Mouse (Mus musculus): ENCODE results near the gene Stap2.

Stap2 gene

GRCm38 (mm10) chr17:56024476-56024875, 19.1 kb upstream of the Stap2 start:
- 32% methylated on average over 2 of the region's 2 CpGs for WGBS

- 80% methylated on average over 5 of the region's 5 CpGs for WGBS
Observed at GRCm38 (mm10) chr17:56023386-56023785, 18.0 kb upstream of the Stap2 start.

DNA sequence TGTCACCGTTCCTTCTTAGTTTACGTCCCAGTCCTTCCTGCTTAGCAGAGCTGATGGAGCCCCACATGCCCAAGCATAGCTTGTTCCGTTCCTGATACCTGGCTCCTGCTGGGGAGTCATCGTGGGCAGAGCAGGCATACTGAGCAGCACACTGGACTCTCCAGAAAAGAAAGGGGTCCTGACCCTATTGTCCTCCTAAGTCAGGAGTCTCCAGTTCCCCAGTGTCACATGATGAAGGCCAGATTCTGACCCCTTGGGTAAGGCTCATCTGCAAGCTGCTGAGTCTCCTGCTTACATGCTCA, 17.6 kb upstream of the Stap2 start:
- WGBS: 64% methylated on average over 4 of the region's 4 CpGs

GRCm38 (mm10) chr17:56022131-56022988, 17.0 kb upstream of the Stap2 start:
- WGBS: 78% methylated on average over 2 of the region's 2 CpGs

DNA sequence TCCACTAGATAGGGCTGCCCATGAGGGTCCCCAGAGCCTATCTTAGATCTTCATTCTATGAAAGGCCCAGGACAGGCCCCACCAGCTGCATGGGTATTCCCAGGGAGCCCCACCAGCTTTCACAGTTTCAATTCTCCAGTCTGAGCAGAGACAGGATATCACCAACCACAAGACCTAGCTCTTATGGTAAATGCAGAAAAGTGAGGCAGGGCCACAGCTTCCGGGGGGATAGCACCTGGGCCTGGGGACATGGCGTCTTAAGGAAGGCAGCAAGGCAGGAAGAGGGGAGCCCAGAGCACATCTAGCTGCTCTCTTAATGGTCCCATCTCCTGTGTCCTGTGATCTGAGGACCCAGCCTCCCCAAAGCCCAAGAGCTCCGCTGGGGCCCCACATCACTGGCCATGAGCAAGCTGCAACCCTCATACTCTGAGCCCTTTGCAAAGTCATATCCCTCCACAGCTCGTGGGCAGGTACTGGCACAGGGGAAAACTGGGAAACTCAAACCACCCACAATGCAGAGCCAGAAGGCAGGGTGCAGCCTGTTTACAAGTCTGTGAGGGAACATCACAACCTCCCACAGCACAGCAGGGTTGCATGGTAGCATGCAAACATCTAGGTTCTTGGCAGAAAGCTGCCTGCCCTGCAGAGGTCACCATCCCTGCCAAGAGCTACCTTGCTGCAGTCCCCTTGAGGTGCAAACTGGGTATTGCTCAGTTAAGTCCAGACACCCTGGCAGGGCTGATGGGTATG, 16.0 kb upstream of the Stap2 start:
- WGBS: 59% methylated on average over 4 of the region's 4 CpGs

GRCm38 (mm10) chr17:56020400-56021084, 15.2 kb upstream of the Stap2 start:
- 85% methylated on average over 6 of the region's 6 CpGs for whole genome bisulfite sequencing

GRCm38 (mm10) chr17:56018347-56019131, 13.2 kb upstream of the Stap2 start:
- 59% methylated on average over 20 of the region's 20 CpGs for WGBS

DNA sequence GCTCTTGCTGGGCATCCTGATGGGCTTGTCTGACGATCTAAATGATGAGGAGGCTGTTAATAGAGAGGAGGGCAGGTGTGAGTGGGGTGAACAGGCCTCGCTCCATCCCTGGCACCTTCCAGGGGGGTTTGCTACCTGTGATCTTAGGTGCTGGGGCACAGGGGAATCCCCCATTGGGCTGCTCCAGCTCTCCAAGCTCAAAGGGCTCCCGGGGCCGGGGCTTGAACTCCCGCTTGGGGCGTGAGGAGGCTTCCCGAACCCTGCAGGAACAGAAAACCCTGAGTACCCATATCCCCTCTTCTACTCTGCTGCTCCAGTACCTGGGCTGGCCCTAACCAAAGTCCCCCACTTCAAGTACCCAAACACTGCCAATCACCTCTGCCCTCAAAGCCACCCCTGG, 12.5 kb upstream of the Stap2 start:
- 75% methylated on average over 7 of the region's 7 CpGs for WGBS

DNA sequence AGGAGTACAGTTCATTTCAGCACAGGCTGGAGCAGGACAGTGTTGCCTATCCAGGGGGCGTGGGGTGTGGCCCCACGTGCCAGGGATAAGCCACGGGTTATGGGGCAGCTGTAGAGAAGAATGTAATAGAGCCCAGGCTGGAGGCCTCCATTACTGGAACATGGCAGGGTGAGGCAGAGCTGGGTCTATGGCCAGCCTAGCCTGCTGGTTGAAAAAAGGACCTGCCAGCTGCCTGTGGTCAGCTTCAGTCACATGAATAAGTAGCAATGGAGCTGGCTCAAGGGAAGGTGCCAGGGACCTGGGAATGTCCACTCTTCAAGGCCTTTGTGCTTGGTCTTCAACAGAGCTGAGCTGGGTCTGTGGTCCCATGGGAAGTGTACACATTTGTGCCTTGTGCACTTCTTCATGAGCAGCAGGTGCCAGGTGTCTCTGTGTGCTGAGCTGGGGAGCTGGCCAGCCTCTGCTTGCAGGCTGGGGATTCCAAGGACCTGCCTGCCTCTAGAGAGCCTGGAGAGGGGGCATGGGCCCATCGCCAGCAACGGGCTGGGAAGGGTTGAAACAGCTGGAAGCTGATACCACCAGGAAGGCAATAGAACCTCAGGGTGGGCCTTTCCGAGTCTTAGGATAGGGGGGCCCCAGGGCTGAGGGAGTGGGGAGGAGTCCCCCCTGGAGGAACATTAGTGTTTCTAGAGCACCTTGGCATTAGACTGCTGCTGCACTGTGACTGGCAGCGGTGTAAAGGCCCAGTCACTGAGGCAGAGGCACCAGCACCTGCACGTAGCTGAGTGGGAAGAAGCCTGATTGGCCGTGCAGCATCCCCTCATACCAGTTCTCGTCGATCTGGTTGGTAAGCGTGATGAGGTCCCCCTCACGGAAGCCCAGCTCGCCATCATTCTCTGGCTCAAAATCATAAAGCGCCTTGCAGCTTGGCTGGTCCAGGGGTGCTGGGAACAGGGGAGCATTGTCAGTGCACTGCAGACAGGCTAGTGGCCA, 11.7 kb upstream of the Stap2 start:
- 51% methylated on average over 15 of the region's 15 CpGs for WGBS

GRCm38 (mm10) chr17:56016382-56016781, 11.0 kb upstream of the Stap2 start:
- WGBS: 82% methylated on average over 8 of the region's 8 CpGs

DNA sequence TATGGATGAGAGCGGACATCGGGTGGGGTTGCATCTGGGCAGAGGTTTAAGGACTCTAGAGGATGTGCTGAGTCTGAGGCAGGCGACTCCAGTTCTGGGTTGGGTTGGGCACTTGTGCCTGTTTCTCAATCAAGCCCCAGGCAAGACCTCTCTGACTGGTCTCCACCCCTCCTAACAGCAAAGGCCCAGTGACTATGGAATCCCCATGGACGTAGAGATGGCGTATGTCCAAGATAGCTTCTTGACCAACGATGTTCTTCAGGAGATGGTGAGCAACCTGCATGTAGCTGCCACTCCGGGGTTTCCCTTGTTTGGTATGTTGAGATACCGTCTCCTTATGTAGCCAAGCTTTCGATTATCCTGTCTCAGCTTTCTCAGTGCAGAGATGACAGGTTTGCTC, 9.9 kb upstream of the Stap2 start:
- WGBS: 89% methylated on average over 9 of the region's 9 CpGs

DNA sequence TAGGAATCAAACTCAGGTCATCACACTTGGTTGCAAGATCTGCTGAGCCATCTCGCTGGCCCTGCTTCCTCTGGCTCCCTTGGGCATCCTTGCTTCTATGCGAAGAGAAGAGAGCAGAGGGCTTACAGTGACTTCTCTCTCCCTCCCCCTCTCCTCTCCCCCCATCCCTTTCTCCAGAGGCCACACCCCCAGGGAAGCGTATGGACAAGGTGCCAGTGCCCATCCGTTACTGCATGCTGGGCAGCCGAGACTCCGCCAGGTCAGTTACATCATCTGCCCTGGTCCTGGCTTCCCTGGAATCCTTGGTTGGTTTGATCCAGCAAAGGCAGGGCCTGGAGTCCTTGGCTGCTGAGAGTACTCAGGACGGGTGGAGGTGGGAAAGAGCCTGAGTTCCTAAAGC, 6.1 kb upstream of the Stap2 start:
- 84% methylated on average over 7 of the region's 7 CpGs for WGBS

DNA sequence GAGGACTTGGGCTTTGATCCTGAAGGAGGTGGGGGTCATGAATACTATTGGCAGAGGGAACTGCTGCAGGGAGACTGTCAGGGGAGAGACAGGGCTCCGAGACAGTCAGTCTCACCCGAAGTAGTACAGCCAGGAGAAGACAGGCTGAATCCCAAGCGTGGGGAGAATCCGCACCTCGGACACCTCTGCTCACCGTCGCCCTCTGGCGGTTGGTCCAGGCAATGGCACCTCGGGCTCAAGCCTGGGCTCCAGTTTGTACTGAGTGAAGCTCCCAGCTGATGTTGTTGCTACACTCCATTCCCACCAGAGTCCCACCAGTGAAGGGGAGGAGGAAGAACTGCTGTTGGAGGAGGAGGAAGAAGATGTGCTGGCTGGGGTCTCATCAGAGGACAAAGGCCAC, 5.3 kb upstream of the Stap2 start:
- WGBS: 2% methylated on average over 9 of the region's 9 CpGs

- 50% methylated on average over 14 of the region's 14 CpGs for WGBS
Observed at GRCm38 (mm10) chr17:56010255-56010654, 4.9 kb upstream of the Stap2 start.

GRCm38 (mm10) chr17:56009962-56010240, 4.5 kb upstream of the Stap2 start:
- WGBS: 20% methylated on average over 2 of the region's 2 CpGs

GRCm38 (mm10) chr17:56009088-56009961, 3.9 kb upstream of the Stap2 start:
- WGBS: 1% methylated on average over 61 of the region's 62 CpGs

DNA sequence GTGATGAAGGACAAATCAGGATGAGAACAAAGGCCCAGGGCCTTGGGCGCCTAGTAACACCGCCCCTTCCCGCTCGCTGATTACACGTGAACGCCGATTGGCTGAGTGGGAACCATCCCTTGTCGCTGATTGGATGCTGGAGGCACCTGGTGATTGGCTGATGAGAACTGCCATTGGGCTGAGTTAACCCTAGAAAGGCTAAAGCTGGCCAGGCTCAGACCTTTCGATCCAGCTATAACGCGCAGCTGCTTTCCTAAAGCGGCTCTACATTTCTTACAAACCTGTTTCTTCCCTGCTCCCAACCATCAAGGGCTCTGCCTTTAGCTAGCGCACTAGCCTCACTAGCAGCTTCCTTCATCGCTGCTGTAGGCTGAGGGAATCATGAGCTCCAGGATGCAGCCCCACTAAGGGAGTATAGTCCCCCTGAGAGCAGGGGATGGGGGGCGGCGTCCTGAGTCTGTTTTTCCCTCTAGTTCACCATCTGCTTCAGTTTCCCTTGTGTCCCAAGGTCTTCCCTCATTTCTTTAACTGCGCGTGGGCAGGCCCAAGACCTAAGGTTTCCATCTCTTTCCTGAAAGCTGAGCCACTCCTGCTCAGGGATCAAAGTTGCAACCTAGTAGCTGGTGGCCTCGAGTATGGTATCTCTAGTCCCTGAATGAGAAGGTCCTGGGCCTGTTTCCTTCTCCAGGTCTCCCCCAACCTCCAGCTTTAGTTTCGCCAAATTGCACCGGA, 3.1 kb upstream of the Stap2 start:
- WGBS: under 1% methylated on average over 21 of the region's 21 CpGs

- 27% methylated on average over 14 of the region's 14 CpGs for WGBS
Observed at GRCm38 (mm10) chr17:56007444-56008355, 2.3 kb upstream of the Stap2 start.

All from cerebral cortex, adult 2 months (tissue).